Mouse (Mus musculus): Measurements from ENCODE around the gene 4930539E08Rik. TPM values are rescaled to one million over a fixed set of nuclear protein-coding genes. Genes with fewer than 3 reads are reported as not detected.

The 4930539E08Rik gene
- polyA plus RNA-seq, 1 experiment from 2014 or later = 0.27 TPM

DNA sequence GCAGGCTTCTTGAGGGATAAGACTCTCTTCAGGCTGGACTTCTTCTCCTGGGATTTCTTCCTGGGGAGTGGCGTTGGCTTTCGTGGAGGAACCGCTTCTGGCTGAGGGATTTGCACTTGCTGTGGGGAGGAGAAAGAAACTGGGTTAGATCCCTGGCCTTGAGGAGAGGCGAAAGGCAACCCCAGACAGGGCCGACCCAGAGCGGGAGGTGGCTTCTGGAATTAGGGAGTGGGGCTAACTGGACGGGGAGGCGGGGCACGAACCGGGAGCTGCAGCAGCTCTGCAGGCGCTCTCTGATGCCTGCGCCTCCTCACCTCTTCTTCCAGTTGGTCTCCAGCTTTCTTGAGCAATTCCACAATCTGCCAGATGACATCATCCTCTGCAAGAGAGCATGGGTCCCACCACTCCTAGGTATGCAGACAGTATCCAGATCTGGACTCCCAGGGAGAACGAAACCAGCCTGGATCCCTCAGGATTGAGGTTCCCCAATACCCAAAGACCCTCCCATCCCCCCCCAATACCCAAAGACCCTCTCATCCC lies 9.7 kb downstream of the 4930539E08Rik start:
- Histone ChIP-seq H3K27me3 (peaks cover 11% of the 10 kb centered on the region; the same call in 1 of the 2 replicates), H3K4me3 (no peak overlapping the region), H3K36me3 (no peaks in the 10 kb centered on the region), H3K27ac (no peak overlapping the region), H3K9ac (no peak overlapping the region), H3K9me3 (no peaks in the 10 kb centered on the region), H3K4me1 (peaks cover 13% of the 10 kb centered on the region), H3K4me2 (no peak overlapping the region)
- ATAC-seq (ENCODE audit: insufficient number of reproducible peaks, low FRiP score, low TSS enrichment, low read depth) = no peak
- WGBS = 62% methylated on average over 13 of the region's 13 CpGs

DNA sequence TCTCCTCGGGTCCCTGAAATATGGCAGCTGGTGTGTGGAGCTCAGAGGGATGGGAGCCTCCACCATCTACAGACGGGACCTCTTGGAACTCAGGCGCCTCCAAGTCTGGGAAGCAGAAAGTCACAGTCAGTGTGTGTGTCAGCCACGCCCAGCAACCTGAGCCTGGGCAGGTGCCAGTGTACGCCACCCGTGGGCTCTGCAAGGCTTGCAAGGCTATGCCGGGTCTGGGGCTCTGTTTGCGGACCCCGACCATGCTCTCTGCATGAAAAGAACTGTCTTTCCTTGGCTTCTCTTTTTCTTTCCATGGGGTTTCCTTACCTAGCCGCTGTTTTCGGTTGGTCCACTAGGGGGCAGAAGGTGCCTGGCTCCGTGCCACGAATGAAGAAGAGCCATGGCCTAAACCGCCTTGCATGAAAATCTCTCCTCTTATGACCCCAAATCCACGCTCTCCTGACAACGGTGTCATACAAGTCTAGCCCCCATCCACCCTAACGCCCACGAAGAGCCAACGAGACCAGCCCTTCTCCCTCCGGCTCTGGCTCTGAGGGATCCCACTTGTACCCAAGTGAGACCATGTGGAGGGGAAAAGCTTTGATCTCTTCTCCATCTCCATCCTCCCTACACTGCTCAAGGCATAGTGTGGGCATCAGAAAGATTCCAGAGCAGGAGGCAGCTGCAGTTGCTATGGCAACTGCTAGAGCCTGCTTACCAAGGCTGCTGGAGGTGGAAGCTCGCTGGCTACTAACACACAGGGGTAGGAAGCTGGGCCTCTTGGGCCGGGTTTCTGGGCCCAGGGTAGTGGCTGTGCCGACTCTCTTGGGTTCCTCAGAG lies 10.4 kb downstream of the 4930539E08Rik start:
- Histone ChIP-seq H3K27ac (no peak overlapping the region), H3K36me3 (no peaks in the 10 kb centered on the region), H3K4me2 (no peak overlapping the region), H3K4me1 (peaks cover 13% of the 10 kb centered on the region), H3K4me3 (no peak overlapping the region), H3K9ac (no peak overlapping the region), H3K27me3 (peaks cover 8% of the 10 kb centered on the region; the same call in 1 of the 2 replicates), H3K9me3 (no peaks in the 10 kb centered on the region)
- ATAC-seq (ENCODE audit: insufficient number of reproducible peaks, low FRiP score, low TSS enrichment, low read depth) = no peak
- 25% methylated on average over 23 of the region's 23 CpGs for WGBS

- WGBS = 62% methylated on average over 4 of the region's 4 CpGs
- peaks cover 11% of the 10 kb centered on the region; the same call in 1 of the 2 replicates for H3K4me1 ChIP-seq
- no peak overlapping the region for H3K27ac ChIP-seq
- no peak overlapping the region for H3K9ac ChIP-seq
- no peak for ATAC-seq (ENCODE audit: insufficient number of reproducible peaks, low FRiP score, low TSS enrichment, low read depth)
- H3K4me3 ChIP-seq = no peak overlapping the region
- no peaks in the 10 kb centered on the region for H3K36me3 ChIP-seq
- H3K27me3 ChIP-seq = no peaks in the 10 kb centered on the region
- no peak overlapping the region for H3K4me2 ChIP-seq
- no peaks in the 10 kb centered on the region for H3K9me3 ChIP-seq
Observed at GRCm38 (mm10) chr17:28901559-28901958, 13.6 kb downstream of the 4930539E08Rik start.

DNA sequence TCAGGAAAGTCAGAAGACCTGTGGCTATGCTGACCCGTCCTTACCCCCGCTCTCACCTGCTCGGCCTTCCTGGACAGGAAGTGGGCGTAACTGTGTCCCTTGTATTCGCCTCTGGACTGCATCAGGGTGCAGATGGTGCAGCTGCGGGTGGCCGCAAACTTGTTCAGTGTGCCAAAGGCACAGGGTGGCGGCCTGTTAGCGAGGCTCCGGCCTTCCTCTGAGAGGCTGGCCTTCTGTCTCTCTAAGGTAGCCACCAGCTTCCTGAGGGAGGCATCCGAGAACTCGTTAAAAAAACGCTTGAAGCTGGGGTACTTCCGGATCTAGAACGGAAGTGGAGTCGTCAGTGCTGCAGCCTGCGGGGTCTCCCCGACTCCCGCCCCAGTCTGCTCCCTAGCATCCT lies 15.7 kb downstream of the 4930539E08Rik start:
- ATAC-seq (ENCODE audit: insufficient number of reproducible peaks, low FRiP score, low TSS enrichment, low read depth) = no peak
- H3K4me2 ChIP-seq = no peak overlapping the region
- H3K9ac ChIP-seq = no peak overlapping the region
- WGBS = 59% methylated on average over 19 of the region's 19 CpGs
- H3K4me1 ChIP-seq = 0 out of 2 replicates have a peak, but pooled peaks cover 4% of the 10 kb centered on the region
- no peak overlapping the region for H3K4me3 ChIP-seq
- H3K9me3 ChIP-seq = no peaks in the 10 kb centered on the region
- no peak overlapping the region for H3K27ac ChIP-seq
- H3K36me3 ChIP-seq = no peaks in the 10 kb centered on the region
- no peaks in the 10 kb centered on the region for H3K27me3 ChIP-seq

GRCm38 (mm10) chr17:28898249-28898648 lies 16.9 kb downstream of the 4930539E08Rik start:
- ATAC-seq (ENCODE audit: insufficient number of reproducible peaks, low FRiP score, low TSS enrichment, low read depth) = no peak
- no peak overlapping the region for H3K9ac ChIP-seq
- 0 out of 2 replicates have a peak, but pooled peaks cover 4% of the 10 kb centered on the region for H3K4me1 ChIP-seq
- H3K9me3 ChIP-seq = no peaks in the 10 kb centered on the region
- H3K4me3 ChIP-seq = no peak overlapping the region
- 70% methylated on average over 5 of the region's 5 CpGs for WGBS
- no peaks in the 10 kb centered on the region for H3K36me3 ChIP-seq
- no peak overlapping the region for H3K4me2 ChIP-seq
- no peak overlapping the region for H3K27ac ChIP-seq
- H3K27me3 ChIP-seq = no peaks in the 10 kb centered on the region

- H3K36me3 ChIP-seq = no peaks in the 10 kb centered on the region
- H3K4me2 ChIP-seq = no peak overlapping the region
- H3K4me3 ChIP-seq = no peak overlapping the region
- H3K9me3 ChIP-seq = no peaks in the 10 kb centered on the region
- H3K27ac ChIP-seq = no peak overlapping the region
- no peak overlapping the region for H3K9ac ChIP-seq
- H3K27me3 ChIP-seq = no peaks in the 10 kb centered on the region
- H3K4me1 ChIP-seq = 0 out of 2 replicates have a peak, but pooled peaks cover 4% of the 10 kb centered on the region
- no peak for ATAC-seq (ENCODE audit: insufficient number of reproducible peaks, low FRiP score, low TSS enrichment, low read depth)
- WGBS = 71% methylated on average over 5 of the region's 5 CpGs
Observed at GRCm38 (mm10) chr17:28897817-28898216, 17.3 kb downstream of the 4930539E08Rik start.

DNA sequence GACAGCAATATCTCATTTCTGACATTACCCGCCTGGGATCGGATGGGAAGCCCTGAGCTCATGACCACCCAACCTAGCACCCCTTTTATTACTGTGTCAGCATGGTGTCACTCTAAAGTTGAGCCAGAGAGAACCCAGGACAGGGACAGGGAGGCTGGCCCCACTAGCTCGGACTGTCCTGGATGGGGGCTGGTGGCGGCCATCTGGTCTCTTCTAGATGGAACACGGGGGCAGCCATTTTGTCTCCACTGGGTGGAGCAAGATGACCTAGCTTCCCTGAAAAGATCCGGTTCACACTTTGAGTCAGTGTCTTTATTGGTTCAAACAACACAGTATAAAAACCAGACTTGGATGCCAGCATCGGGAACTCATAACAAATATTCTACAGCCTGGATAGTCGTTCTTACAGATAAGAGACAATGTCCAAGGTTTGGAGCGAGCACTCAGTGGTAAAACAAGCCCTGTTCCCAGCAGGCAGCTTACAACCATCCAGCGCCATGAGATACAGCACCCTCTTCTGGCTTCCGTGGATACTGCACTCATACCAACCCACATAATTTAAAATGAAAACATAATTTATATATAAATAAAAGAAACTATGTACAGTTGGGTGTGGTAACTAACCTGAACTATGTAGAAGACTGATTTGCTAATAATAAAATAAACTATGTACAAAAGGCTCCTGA lies 18.9 kb downstream of the 4930539E08Rik start:
- Histone ChIP-seq H3K27ac (no peak overlapping the region), H3K27me3 (no peaks in the 10 kb centered on the region), H3K9me3 (no peaks in the 10 kb centered on the region), H3K4me1 (0 out of 2 replicates have a peak, but pooled peaks cover 4% of the 10 kb centered on the region), H3K4me3 (no peak overlapping the region), H3K9ac (no peak overlapping the region), H3K36me3 (no peaks in the 10 kb centered on the region), H3K4me2 (no peak overlapping the region)
- 91% methylated on average over 11 of the region's 11 CpGs for WGBS
- ATAC-seq (ENCODE audit: insufficient number of reproducible peaks, low FRiP score, low TSS enrichment, low read depth) = no peak

DNA sequence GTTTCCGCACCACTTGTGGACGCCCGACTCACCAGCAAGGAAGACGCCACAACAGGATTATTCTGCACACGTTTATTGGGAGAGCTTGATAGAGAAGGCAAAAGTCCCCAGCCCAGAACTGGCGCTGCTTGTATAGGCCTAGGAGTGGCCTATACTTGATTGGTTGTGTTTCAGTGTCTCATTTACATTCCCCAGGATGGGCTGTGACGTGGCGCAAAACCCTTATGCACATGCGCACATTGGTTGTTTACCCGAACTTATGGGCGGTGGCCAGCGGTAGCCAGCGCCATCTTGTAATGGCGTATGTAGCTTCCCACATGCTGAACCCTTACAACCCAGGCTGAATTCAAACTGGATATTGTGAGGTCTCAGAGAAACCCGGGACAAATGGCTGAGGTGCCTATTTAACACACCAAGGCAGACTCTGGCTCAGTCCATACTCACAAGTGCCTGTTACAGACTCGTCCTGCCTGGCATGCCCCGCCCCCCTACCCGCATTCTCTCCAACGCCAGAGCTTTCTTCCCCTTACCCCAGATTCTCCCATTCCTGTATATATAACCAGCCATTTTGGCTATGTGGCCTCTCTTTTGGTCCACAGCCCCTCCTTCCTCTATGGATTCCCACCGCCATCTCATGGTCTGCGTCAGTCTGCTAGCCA lies 19.8 kb downstream of the 4930539E08Rik start:
- Histone ChIP-seq H3K36me3 (no peaks in the 10 kb centered on the region), H3K9me3 (no peaks in the 10 kb centered on the region), H3K9ac (no peak overlapping the region), H3K27ac (no peak overlapping the region), H3K4me1 (0 out of 2 replicates have a peak, but pooled peaks cover 4% of the 10 kb centered on the region), H3K4me2 (no peak overlapping the region), H3K4me3 (no peak overlapping the region), H3K27me3 (no peaks in the 10 kb centered on the region)
- 95% methylated on average over 21 of the region's 21 CpGs for WGBS
- ATAC-seq (ENCODE audit: insufficient number of reproducible peaks, low FRiP score, low TSS enrichment, low read depth) = no peak

GRCm38 (mm10) chr17:28894050-28894767 lies 20.9 kb downstream of the 4930539E08Rik start:
- no peaks in the 10 kb centered on the region for H3K9me3 ChIP-seq
- no peak for ATAC-seq (ENCODE audit: insufficient number of reproducible peaks, low FRiP score, low TSS enrichment, low read depth)
- H3K4me1 ChIP-seq = 0 out of 2 replicates have a peak, but pooled peaks cover under 1% of the 10 kb centered on the region
- H3K9ac ChIP-seq = no peak overlapping the region
- H3K27me3 ChIP-seq = no peaks in the 10 kb centered on the region
- H3K4me3 ChIP-seq = no peak overlapping the region
- H3K4me2 ChIP-seq = no peak overlapping the region
- no peaks in the 10 kb centered on the region for H3K36me3 ChIP-seq
- WGBS = 81% methylated on average over 11 of the region's 11 CpGs
- no peak overlapping the region for H3K27ac ChIP-seq

DNA sequence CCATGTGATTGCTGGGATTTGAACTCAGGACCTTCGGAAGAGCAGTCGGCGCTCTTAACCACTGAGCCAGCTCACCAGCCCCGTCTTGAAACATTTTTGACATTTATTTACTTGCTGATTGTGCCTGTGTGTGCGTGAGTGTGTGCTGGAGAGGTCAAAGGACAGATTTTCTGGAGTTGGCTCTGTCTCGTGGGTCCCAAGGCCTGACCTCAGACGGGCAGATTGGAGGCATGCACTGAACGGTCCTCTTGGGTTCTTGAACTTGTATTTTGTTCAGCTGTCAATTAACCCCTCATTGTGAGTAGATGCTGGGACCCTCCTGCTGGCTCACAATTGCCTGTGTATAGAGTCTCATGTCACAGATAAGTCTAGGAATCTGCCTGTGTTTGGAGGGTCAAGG lies 28.9 kb downstream of the 4930539E08Rik start:
- H3K4me2 ChIP-seq = no peak overlapping the region
- H3K9ac ChIP-seq = no peak overlapping the region

DNA sequence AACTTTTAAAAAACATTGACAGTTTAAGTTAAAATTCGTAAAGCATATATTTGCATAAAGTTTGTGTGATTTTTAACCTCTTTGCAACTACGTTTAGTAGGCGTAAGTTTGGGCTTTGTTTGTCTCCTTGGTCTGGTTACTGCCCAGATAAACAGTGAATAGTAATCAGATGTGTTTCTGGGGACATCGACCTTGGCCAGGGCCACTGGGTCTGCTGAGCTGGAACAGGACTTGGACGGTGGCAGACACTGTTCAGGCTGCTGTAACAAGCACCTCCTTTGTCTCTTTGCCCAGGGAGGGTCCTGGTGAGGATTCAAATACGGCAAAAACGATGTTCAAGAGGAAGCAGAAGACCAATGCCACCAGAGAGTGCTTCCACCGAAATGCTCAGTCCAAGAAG lies 29.9 kb downstream of the 4930539E08Rik start:
- H3K27me3 ChIP-seq = peaks cover 14% of the 10 kb centered on the region; the same call in 1 of the 2 replicates
- no peaks in the 10 kb centered on the region for H3K9me3 ChIP-seq
- no peak overlapping the region for H3K4me2 ChIP-seq
- WGBS = 88% methylated on average over 8 of the region's 8 CpGs
- no peak overlapping the region for H3K9ac ChIP-seq
- ATAC-seq (ENCODE audit: insufficient number of reproducible peaks, low FRiP score, low TSS enrichment, low read depth) = no peak
- no peak overlapping the region for H3K27ac ChIP-seq
- no peaks in the 10 kb centered on the region; the same call in 1 of the 2 replicates for H3K4me1 ChIP-seq
- no peak overlapping the region for H3K4me3 ChIP-seq
- H3K36me3 ChIP-seq = no peaks in the 10 kb centered on the region

More for the DNA sequence above, 28.9 kb downstream of the 4930539E08Rik start:
- H3K4me3 ChIP-seq = no peak overlapping the region
- WGBS = 79% methylated on average over 8 of the region's 8 CpGs
- ATAC-seq (ENCODE audit: insufficient number of reproducible peaks, low FRiP score, low TSS enrichment, low read depth) = no peak
- H3K36me3 ChIP-seq = no peaks in the 10 kb centered on the region
- H3K27ac ChIP-seq = no peak overlapping the region
- no peaks in the 10 kb centered on the region; the same call in 1 of the 2 replicates for H3K4me1 ChIP-seq
- H3K27me3 ChIP-seq = peaks cover 8% of the 10 kb centered on the region; the same call in 1 of the 2 replicates
- H3K9me3 ChIP-seq = no peaks in the 10 kb centered on the region
